Mouse (Mus musculus) hindbrain, embryonic 11.5 days (tissue): ENCODE measurements around the gene Clec11a. TPM values are rescaled to one million over a fixed set of nuclear protein-coding genes. Genes with fewer than 3 reads are reported as not detected.
A peak's percentile ranks its signal among the peaks of the same experiment; 100 is the strongest.

Experiments
- ATAC-seq: fragments of 200-750 bp; cut with Nextera tagmentation; 2 replicates; pipeline ENCODE4 v1.8.0; 2017; ENCODE audit warnings: mild to moderate bottlenecking, moderate TSS enrichment, moderate library complexity; ENCODE audit not compliant: low FRiP score
- DNase-seq: peaks from one replicate; pipeline ENCODE4 v3.0.0-alpha.2; 2015; ENCODE audit warnings: low spot score
- H3K27ac ChIP-seq: fragments of 300-500 bp; sonication (generic); 2 replicates; pipeline ENCODE4 v1.5.1; 2014; ENCODE audit warnings: mild to moderate bottlenecking, low read depth, low read length
- H3K27me3 ChIP-seq: fragments of 300-500 bp; sonication (generic); 2 replicates; pipeline ENCODE4 v1.6.1; 2014; ENCODE audit warnings: mild to moderate bottlenecking, low read length, moderate library complexity, mixed read lengths; ENCODE audit not compliant: control insufficient read depth, insufficient read depth
- H3K36me3 ChIP-seq: fragments of 300-500 bp; sonication (generic); 2 replicates; pipeline ENCODE4 v1.6.1; 2014; ENCODE audit warnings: mild to moderate bottlenecking, low read length, moderate library complexity, mixed read lengths; ENCODE audit not compliant: control insufficient read depth, insufficient read depth
- H3K4me1 ChIP-seq: fragments of 300-500 bp; sonication (generic); replicated peaks from 2 replicates; pipeline ENCODE4 v1.6.1; 2014; ENCODE audit warnings: low read length, mixed read lengths; ENCODE audit not compliant: control insufficient read depth, insufficient read depth
- H3K4me2 ChIP-seq: fragments of 300-500 bp; sonication (generic); replicated peaks from 2 replicates; pipeline ENCODE4 v1.6.1; 2014; ENCODE audit warnings: mild to moderate bottlenecking, low read depth, low read length
- H3K4me3 ChIP-seq: fragments of 300-500 bp; sonication (generic); 2 replicates; pipeline ENCODE4 v1.5.1; 2014; ENCODE audit warnings: low read depth, low read length
- H3K9ac ChIP-seq: fragments of 300-500 bp; sonication (generic); 2 replicates; pipeline ENCODE4 v1.6.1; 2014; ENCODE audit warnings: low read depth, low read length
- H3K9me3 ChIP-seq: fragments of 300-500 bp; sonication (generic); 2 replicates; pipeline ENCODE4 v1.6.1; 2016; ENCODE audit warnings: low read length; ENCODE audit not compliant: control insufficient read depth
- WGBS: fragments of 180-500 bp; shearing (Covaris S2); extraction: QIAGEN DNeasy Blood & Tissue Kit; methylation state at CpG from one replicate; pipeline ENCODE4 v1.1.7; 2014; 5-methylcytosine and 5-hydroxymethylcytosine counted together
- polyA plus RNA-seq: library from polyadenylated mRNA; unstranded; fragments of >200 nt; fragmentation: Nextera tagmentation; extraction: Ambion mirVana; gene quantifications from 2 replicates; pipeline ENCODE4 v1.2.1, GENCODE M21; 2014

Clec11a gene
- polyA plus RNA-seq, 1 experiment from 2014 or later: 2.7 TPM

DNA sequence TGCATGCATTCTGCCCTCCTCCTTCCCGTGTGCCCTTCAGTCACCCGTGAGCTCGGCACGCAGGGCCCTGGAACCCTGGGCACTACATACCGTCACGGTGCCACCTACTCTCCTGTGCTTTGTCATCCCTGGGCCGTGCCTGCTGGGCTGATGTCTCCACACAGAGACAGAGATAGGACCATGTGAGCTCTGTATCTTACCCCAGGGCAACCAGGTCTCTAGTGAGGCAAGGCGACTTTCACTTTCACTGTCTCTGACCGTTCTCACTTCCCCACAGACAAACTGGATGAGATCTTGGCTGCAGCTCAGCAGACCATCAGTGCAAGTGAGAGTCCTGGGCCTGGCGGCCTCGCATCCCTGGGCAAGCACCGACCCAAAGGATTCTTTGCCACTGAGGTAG, 37.9 kb upstream of the Clec11a start:
- H3K9ac ChIP-seq: no peak overlapping the region
- ATAC-seq (no peak), DNase-seq (no peak)
- H3K36me3 ChIP-seq: no peaks in the 10 kb centered on the region
- 73% methylated on average over 12 of the region's 12 CpGs for WGBS
- H3K9me3 ChIP-seq: no peaks in the 10 kb centered on the region
- no peak overlapping the region for H3K4me2 ChIP-seq
- H3K27ac ChIP-seq: no peak overlapping the region
- no peaks in the 10 kb centered on the region for H3K4me1 ChIP-seq
- peaks cover 9% of the 10 kb centered on the region for H3K27me3 ChIP-seq
- no peak overlapping the region for H3K4me3 ChIP-seq

DNA sequence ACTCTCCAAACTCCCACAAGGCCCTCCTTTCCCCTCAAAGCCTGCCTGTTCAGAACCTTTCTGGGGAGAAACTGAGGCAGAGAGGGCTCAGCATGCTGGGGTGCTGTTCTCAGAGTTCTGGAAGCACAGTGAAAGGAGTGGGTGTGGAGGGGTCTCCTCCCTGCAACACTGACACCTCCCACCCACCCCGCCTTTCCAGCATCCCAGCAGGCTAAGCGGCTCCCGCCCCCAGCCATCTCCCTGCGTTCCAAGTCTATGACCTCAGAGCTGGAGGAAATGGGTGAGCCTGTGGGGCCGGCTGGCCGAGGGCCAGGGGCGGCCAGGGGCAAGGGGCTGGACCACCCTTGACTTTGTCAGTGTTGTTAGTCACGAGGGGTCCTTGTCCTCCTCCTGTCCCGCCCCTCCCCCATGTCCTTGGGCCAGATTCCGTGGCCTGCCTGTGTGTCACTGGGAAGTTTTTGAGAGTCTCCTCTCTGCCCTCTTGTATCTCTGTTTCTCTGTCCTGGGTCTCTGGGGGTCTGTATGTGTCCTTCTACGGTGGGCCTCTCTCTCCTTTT, 36.8 kb upstream of the Clec11a start:
- no peak overlapping the region for H3K4me2 ChIP-seq
- H3K36me3 ChIP-seq: no peaks in the 10 kb centered on the region
- DNase-seq: peak; percentile 18
- H3K4me1 ChIP-seq: no peaks in the 10 kb centered on the region
- no peak overlapping the region for H3K9ac ChIP-seq
- H3K27ac ChIP-seq: no peak overlapping the region
- H3K27me3 ChIP-seq: peaks cover 8% of the 10 kb centered on the region; the same call in 1 of the 2 replicates
- no peaks in the 10 kb centered on the region for H3K9me3 ChIP-seq
- no peak overlapping the region for H3K4me3 ChIP-seq
- no peak for ATAC-seq
- 26% methylated on average over 11 of the region's 11 CpGs for WGBS

DNA sequence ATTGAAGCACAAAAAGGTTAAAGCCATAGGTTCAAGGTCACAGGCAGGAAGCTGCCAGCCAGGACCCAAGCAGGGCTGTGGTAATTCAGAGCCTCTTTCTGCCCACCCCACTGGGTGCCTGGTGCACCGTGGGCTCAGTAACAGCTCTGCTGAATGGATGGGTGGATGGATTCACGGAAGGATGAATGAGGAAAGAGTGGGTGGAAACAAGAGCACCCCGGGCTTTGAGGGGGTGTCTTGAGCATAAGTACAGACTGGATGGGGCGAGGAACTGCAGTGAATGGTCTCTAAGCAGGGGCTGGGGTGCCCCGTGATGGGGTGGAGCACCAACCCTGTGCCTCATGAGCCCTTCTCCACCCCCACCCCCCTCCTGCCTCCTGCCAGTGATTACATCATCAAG, 35.0 kb upstream of the Clec11a start:
- Histone ChIP-seq H3K27me3 (peaks cover 26% of the 10 kb centered on the region), H3K4me2 (no peak overlapping the region), H3K9me3 (no peaks in the 10 kb centered on the region), H3K9ac (no peak overlapping the region), H3K36me3 (no peaks in the 10 kb centered on the region), H3K4me3 (no peak overlapping the region), H3K27ac (no peak overlapping the region), H3K4me1 (no peaks in the 10 kb centered on the region)
- no peak for ATAC-seq
- 67% methylated on average over 5 of the region's 5 CpGs for WGBS
- DNase-seq: no peak

DNA sequence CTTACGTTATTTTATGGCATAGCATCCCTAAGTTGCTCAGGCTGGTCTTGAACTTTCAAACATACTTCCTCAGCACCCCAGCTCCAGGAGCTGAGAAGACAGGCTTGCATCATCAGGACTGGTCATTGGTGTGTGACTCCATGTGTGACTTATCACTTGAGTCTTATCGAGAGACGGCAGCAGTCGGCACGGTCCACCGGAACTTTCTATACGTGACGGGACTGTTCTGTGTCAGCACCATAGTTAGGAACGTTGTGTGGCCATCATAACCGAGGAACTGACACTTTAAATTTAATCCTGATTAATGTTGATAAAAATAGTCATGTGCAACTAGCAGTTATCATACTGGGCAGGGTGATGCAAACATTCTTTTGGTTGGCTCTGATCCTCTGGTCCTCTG, 34.4 kb upstream of the Clec11a start:
- H3K36me3 ChIP-seq: no peaks in the 10 kb centered on the region
- H3K9me3 ChIP-seq: no peaks in the 10 kb centered on the region
- DNase-seq: no peak
- H3K4me3 ChIP-seq: no peak overlapping the region
- peaks cover 32% of the 10 kb centered on the region for H3K27me3 ChIP-seq
- H3K9ac ChIP-seq: no peak overlapping the region
- H3K27ac ChIP-seq: no peak overlapping the region
- no peak overlapping the region for H3K4me2 ChIP-seq
- ATAC-seq: no peak
- WGBS: 91% methylated on average over 10 of the region's 10 CpGs
- no peaks in the 10 kb centered on the region; the same call in 1 of the 2 replicates for H3K4me1 ChIP-seq

DNA sequence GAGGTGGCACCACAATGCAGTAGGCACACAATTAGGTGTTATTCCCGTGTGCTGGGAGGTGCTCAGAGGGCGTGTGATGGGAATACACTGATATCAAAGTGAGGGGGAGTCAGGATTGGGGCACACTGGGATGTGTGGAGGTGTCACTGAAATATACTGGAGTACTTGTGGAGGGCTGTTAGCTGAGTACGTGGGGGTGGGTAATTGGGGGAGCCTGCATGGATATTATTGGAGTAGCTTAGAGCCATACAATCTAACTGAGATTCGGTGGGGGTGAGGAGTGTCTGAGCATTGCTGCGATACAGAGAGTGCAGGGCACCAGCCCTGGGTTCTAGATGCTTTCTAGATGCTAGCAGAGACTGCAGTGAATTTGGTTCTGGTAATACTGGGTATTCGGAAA, 33.5 kb upstream of the Clec11a start:
- Histone ChIP-seq H3K27me3 (peaks cover 40% of the 10 kb centered on the region), H3K9me3 (no peaks in the 10 kb centered on the region), H3K36me3 (no peaks in the 10 kb centered on the region), H3K4me2 (no peak overlapping the region), H3K27ac (no peak overlapping the region), H3K4me1 (no peaks in the 10 kb centered on the region; the same call in 1 of the 2 replicates), H3K4me3 (no peak overlapping the region), H3K9ac (no peak overlapping the region)
- DNase-seq: no peak
- 70% methylated on average over 6 of the region's 6 CpGs for WGBS
- ATAC-seq: no peak

DNA sequence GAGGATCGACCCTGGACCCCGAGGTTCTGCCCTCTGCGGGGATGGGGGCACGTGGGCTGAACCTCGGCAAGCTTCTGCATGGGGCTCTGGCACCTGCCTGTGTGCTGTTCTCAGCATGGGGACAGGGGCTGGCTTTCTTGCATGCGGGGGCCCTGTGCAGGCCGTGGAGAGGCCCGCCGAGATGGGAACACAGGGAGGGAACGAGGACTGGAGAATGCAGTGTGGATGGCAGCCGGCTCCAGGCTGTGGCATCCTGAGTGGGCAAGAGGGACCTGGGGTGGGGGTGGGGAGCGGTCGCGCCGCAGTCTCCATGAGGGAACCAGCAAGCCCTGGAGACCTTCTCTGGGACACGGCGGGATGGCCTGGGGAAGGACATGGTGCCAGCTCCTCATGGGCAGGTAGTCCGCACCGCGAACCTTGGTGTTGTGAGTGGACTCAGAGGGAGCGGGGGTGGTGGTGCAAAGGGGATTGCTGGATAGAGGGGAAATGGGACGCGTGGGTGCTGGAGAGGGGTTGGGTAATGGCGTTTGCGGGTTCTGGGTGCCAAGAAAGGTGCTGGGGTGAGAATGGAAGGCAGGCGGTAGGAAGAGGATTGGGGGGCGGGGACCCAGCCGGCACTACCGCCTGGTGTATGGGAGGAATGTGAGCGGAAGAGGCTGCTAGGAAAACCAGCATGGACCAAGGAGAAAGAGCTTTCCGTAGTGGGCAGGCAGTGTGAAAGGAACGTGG, 30.6 kb upstream of the Clec11a start:
- Histone ChIP-seq H3K4me3 (peak overlapping the region; percentile 52), H3K9me3 (no peaks in the 10 kb centered on the region), H3K9ac (peak overlapping the region; percentile 71; the same call in 1 of the 2 replicates), H3K4me2 (peak overlapping the region; percentile 95), H3K27ac (no peak overlapping the region), H3K4me1 (no peaks in the 10 kb centered on the region; the same call in 1 of the 2 replicates), H3K27me3 (peaks cover 52% of the 10 kb centered on the region), H3K36me3 (no peaks in the 10 kb centered on the region)
- no peak for DNase-seq
- 3% methylated on average over 31 of the region's 32 CpGs for WGBS
- ATAC-seq: no peak; the same call in 1 of the 2 replicates

DNA sequence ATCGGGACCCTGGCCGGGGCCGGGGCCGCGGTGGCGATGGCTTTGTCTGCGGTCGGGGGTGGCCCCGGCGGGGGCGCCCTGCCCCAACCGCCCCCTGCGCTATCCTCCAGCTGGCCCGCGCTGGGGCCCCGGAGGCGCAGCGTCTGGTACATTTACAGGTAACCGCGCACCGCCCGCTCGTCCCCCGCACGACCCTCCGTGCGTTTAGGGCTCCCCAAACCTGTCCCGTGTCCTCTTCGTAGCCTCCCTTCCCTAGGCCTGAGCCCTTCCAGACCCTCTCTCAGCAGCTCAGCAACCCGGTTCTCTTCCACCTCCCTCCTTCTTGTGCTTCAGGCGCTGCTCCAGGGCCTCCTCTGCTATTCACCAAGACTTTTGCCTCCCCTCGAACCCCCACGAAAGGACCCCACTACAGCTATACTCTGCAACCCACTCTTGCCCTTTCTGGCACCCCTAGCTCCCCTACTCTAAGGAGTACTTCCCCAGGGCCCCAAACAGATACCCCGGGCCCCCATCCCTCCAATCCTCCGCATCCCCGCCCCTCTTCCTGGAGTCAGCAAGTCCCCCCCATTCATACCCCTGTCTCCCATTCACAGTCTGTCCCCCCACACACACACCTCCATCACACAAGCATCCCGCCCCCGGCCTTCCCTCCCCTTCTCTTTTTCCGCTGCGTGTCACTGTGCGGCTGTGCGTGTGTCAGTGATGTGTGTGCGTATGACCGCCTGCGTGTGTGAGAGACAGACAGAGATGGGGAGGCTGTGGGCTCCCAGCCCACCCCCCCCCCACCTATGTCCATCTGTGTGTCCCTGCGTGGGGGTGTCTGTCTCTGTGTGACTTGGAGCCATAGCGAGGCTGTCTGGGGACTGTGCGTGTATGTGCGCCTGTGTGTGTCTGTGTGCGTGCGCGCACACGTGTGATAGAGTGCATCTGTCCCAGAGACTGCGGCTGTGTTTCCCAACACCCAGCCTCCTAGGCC, 29.6 kb upstream of the Clec11a start:
- peak overlapping the region; percentile 77 for H3K27ac ChIP-seq
- DNase-seq (peak; percentile 51), ATAC-seq (peak; percentile 64)
- H3K36me3 ChIP-seq: no peaks in the 10 kb centered on the region
- H3K4me1 ChIP-seq: no peaks in the 10 kb centered on the region; the same call in 1 of the 2 replicates
- peak overlapping the region; percentile 52 for H3K4me3 ChIP-seq
- under 1% methylated on average over 32 of the region's 54 CpGs for WGBS
- no peaks in the 10 kb centered on the region for H3K9me3 ChIP-seq
- peak overlapping the region; percentile 71 for H3K9ac ChIP-seq
- peaks cover 52% of the 10 kb centered on the region for H3K27me3 ChIP-seq
- H3K4me2 ChIP-seq: peak overlapping the region; percentile 95

DNA sequence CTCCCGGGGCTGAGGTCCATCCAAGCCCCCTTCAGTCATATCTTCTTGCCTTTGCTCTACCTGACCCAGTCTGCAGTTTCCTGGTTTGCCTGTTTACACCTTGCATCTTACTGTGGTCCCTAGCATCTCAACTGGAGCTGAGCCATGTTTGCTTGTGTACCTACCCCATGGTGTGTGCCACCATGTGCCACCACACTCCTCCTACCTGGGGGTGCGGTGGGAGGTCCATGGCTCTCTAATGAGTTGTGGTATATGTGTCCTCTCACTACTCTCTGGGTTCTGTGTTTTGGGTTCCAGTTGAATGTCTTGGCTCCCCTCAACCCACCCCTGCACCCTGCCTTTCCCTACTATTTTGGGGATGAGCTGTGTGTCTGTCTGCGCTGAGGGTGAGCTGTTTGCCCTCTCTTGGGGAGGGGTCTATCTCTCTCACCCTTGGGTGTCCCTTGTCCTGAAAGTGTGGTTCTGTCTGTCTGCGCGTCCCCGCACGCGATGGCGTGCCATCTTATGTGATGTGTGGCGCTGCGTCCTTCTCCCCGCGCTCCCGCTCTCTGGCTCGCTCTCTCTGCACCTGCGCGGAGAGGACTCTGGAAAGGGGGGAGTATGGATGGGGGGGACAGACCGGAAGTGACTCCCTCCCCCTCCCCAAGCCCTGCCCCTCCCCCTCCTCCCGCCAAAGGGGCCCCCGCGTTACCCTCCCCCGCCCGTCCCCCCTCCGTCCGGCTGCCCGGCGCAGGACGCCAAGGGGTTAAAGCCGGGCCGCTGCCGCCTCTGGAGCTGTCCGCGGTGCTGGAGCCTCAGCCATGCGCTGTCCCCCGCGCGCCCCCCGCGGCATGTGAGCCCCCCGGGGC, 28.6 kb upstream of the Clec11a start:
- Histone ChIP-seq H3K4me1 (no peaks in the 10 kb centered on the region; the same call in 1 of the 2 replicates), H3K9me3 (no peaks in the 10 kb centered on the region), H3K36me3 (no peaks in the 10 kb centered on the region), H3K9ac (peak overlapping the region; percentile 71), H3K4me3 (peak overlapping the region; percentile 52), H3K27ac (peak overlapping the region; percentile 77), H3K4me2 (peak overlapping the region; percentile 95), H3K27me3 (peaks cover 52% of the 10 kb centered on the region)
- WGBS: 10% methylated on average over 15 of the region's 40 CpGs
- DNase-seq: peak; percentile 74
- ATAC-seq: peak; percentile 79
